Mouse (Mus musculus): ENCODE measurements at regions not wholly inside any gene's neighbourhood (a gene's known extent, or its start where the extent isn't known, plus 50 kb on each side); places are given as distances from the start of the nearest gene placed in this dataset.

GRCm38 (mm10) chr9:13916837-13917236, 89.3 kb downstream of the Fam76b start:
- no peak overlapping the region for H3K27ac ChIP-seq (ENCODE audit: low read depth)
- ATAC-seq, result no peak
- H3K27me3 ChIP-seq (ENCODE audit: insufficient read depth, low read length), result no peaks in the 10 kb centered on the region
- H3K4me1 ChIP-seq (ENCODE audit: insufficient read depth), result no peaks in the 10 kb centered on the region
- H3K9me3 ChIP-seq (ENCODE audit: low read length), result no peaks in the 10 kb centered on the region
- TF ChIP-seq CTCF (IDR thresholded peaks at IDR 0.05; ENCODE audit: low read depth) (no peak), EP300 (IDR thresholded peaks at IDR 0.05; ENCODE audit: low read depth) (no peak)
- DNase-seq, result no peak
- no peak overlapping the region for H3K9ac ChIP-seq (replicated peaks)
- no peaks in the 10 kb centered on the region for H3K36me3 ChIP-seq (replicated peaks; ENCODE audit: insufficient read depth, low read length)
- WGBS (ENCODE audit: insufficient replicate concordance), result 73% methylated on average over 7 of the region's 7 CpGs
- H3K4me3 ChIP-seq (ENCODE audit: low read depth, low read length), result no peak overlapping the region
- H3K4me2 ChIP-seq (ENCODE audit: low read depth, low read length), result no peak overlapping the region

DNA sequence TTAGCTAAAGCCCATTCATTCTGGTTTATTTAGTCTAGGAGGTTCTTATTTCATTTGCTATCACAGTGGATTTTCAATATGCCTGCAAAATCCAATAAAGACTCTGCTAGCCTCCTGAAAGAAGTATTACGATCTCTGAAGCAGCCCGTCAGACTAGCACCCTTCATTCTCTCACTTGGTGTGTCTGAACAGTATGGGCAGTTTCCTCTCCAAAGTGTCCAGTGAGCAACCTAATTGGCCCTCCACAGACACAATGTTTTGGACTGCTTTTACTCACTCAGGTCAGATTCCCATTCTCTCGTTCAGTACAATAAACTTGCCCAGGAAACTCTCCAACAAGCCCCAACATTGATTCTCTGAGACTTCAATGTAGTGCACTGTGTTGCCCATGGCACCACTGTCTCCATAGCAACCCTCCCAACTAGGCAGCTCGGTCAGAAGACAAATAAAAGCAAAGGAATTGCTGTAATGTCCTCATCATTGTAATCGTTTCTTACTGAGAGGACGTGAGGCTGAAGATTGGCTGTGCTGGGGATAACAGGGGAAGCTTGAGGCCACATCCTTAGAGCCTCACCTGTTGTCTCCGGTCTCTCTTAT, 91.2 kb downstream of the Fam76b start:
- DNase-seq (no peak), ATAC-seq (no peak)
- H3K9me3 ChIP-seq (ENCODE audit: low read length), result no peaks in the 10 kb centered on the region
- H3K36me3 ChIP-seq (replicated peaks; ENCODE audit: insufficient read depth, low read length), result no peaks in the 10 kb centered on the region
- no peak overlapping the region for H3K9ac ChIP-seq (replicated peaks)
- H3K4me2 ChIP-seq (ENCODE audit: low read depth, low read length), result no peak overlapping the region
- no peak overlapping the region for H3K27ac ChIP-seq (ENCODE audit: low read depth)
- no peak overlapping the region for H3K4me3 ChIP-seq (ENCODE audit: low read depth, low read length)
- no peak for TF ChIP-seq EP300 (IDR thresholded peaks at IDR 0.05; ENCODE audit: low read depth)
- TF ChIP-seq CTCF (IDR thresholded peaks at IDR 0.05; ENCODE audit: low read depth), result no peak
- no peaks in the 10 kb centered on the region for H3K4me1 ChIP-seq (ENCODE audit: insufficient read depth)
- WGBS (ENCODE audit: insufficient replicate concordance), result 52% methylated on average over 7 of the region's 7 CpGs
- no peaks in the 10 kb centered on the region for H3K27me3 ChIP-seq (ENCODE audit: insufficient read depth, low read length)

- H3K9me3 ChIP-seq (ENCODE audit: low read length), result no peaks in the 10 kb centered on the region
- WGBS (ENCODE audit: insufficient replicate concordance), result 74% methylated on average over 9 of the region's 9 CpGs
- no peak overlapping the region for H3K9ac ChIP-seq (replicated peaks)
- H3K27me3 ChIP-seq (ENCODE audit: insufficient read depth, low read length), result no peaks in the 10 kb centered on the region
- H3K27ac ChIP-seq (ENCODE audit: low read depth), result no peak overlapping the region
- no peak overlapping the region for H3K4me3 ChIP-seq (ENCODE audit: low read depth, low read length)
- DNase-seq (no peak), ATAC-seq (no peak)
- no peaks in the 10 kb centered on the region for H3K36me3 ChIP-seq (replicated peaks; ENCODE audit: insufficient read depth, low read length)
- no peak overlapping the region for H3K4me2 ChIP-seq (ENCODE audit: low read depth, low read length)
- TF ChIP-seq EP300 (IDR thresholded peaks at IDR 0.05; ENCODE audit: low read depth) (no peak), CTCF (IDR thresholded peaks at IDR 0.05; ENCODE audit: low read depth) (no peak)
- no peaks in the 10 kb centered on the region for H3K4me1 ChIP-seq (ENCODE audit: insufficient read depth)
Observed at GRCm38 (mm10) chr9:13919739-13920410, 92.4 kb downstream of the Fam76b start.

DNA sequence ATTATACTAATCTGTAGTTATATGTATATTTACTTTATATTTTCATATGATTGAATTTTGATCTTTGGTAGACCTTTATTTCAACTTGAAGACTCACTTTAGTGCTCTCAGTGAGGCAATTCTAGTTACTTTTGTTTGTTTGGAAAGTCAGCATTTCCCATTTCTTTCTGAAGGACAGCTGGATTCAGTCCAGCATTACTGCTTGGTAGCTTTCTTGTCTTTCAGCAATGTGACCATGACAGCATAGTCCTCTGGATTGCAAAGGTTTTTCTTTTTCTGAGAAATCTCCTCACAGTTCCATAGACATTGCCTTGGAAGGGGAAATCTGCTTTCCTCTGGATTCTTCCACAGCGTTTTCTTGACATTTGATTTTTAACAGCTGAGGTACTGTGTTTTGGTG, 93.1 kb downstream of the Fam76b start:
- no peaks in the 10 kb centered on the region for H3K4me1 ChIP-seq (ENCODE audit: insufficient read depth)
- no peak overlapping the region for H3K4me2 ChIP-seq (ENCODE audit: low read depth, low read length)
- no peak for TF ChIP-seq CTCF (IDR thresholded peaks at IDR 0.05; ENCODE audit: low read depth)
- TF ChIP-seq EP300 (IDR thresholded peaks at IDR 0.05; ENCODE audit: low read depth), result no peak
- no peak for ATAC-seq
- WGBS (ENCODE audit: insufficient replicate concordance), result 67% methylated on average over 1 of the region's 1 CpGs
- H3K9ac ChIP-seq (replicated peaks), result no peak overlapping the region
- H3K27me3 ChIP-seq (ENCODE audit: insufficient read depth, low read length), result no peaks in the 10 kb centered on the region
- no peaks in the 10 kb centered on the region for H3K9me3 ChIP-seq (ENCODE audit: low read length)
- H3K4me3 ChIP-seq (ENCODE audit: low read depth, low read length), result no peak overlapping the region
- no peak overlapping the region for H3K27ac ChIP-seq (ENCODE audit: low read depth)
- no peaks in the 10 kb centered on the region for H3K36me3 ChIP-seq (replicated peaks; ENCODE audit: insufficient read depth, low read length)
- DNase-seq, result no peak

- Histone ChIP-seq H3K9ac (replicated peaks) (no peak overlapping the region), H3K9me3 (ENCODE audit: low read length) (no peaks in the 10 kb centered on the region), H3K27ac (ENCODE audit: low read depth) (no peak overlapping the region), H3K36me3 (replicated peaks; ENCODE audit: insufficient read depth, low read length) (no peaks in the 10 kb centered on the region), H3K4me2 (ENCODE audit: low read depth, low read length) (no peak overlapping the region), H3K4me3 (ENCODE audit: low read depth, low read length) (no peak overlapping the region), H3K27me3 (ENCODE audit: insufficient read depth, low read length) (no peaks in the 10 kb centered on the region; the same call in 1 of the 2 replicates), H3K4me1 (ENCODE audit: insufficient read depth) (no peaks in the 10 kb centered on the region)
- WGBS (ENCODE audit: insufficient replicate concordance), result 36% methylated on average over 6 of the region's 6 CpGs
- ATAC-seq, result no peak
- TF ChIP-seq EP300 (IDR thresholded peaks at IDR 0.05; ENCODE audit: low read depth) (no peak), CTCF (IDR thresholded peaks at IDR 0.05; ENCODE audit: low read depth) (no peak)
- DNase-seq, result no peak
Observed at GRCm38 (mm10) chr9:13932001-13932508, 104.5 kb downstream of the Fam76b start.

DNA sequence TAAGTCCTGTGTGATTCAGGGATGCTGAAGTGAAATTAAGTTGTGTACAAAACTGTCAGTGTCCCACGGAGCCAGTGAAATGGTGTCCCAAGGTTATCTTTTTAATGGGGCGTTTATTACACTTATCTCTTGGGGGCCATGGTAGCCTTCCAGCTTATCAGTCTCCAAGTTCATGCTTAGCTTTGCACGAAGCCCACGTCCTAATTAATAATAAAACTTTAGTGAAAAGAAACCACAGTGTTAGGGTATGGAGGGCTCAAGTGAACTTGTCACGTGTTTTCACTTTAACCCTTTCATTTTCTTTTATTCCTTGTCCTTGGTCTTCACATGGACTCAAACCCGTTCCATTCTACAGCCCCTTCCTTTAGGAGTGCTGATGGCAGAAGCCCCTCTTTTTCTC, 105.9 kb downstream of the Fam76b start:
- no peak overlapping the region for H3K4me3 ChIP-seq (ENCODE audit: low read depth, low read length)
- H3K27ac ChIP-seq (ENCODE audit: low read depth), result no peak overlapping the region
- no peak overlapping the region for H3K4me2 ChIP-seq (ENCODE audit: low read depth, low read length)
- H3K27me3 ChIP-seq (ENCODE audit: insufficient read depth, low read length), result no peaks in the 10 kb centered on the region; the same call in 1 of the 2 replicates
- 45% methylated on average over 6 of the region's 6 CpGs for WGBS (ENCODE audit: insufficient replicate concordance)
- DNase-seq, result no peak
- H3K4me1 ChIP-seq (ENCODE audit: insufficient read depth), result no peaks in the 10 kb centered on the region
- no peaks in the 10 kb centered on the region for H3K9me3 ChIP-seq (ENCODE audit: low read length)
- no peak overlapping the region for H3K9ac ChIP-seq (replicated peaks)
- no peak for ATAC-seq
- H3K36me3 ChIP-seq (replicated peaks; ENCODE audit: insufficient read depth, low read length), result no peaks in the 10 kb centered on the region
- TF ChIP-seq CTCF (IDR thresholded peaks at IDR 0.05; ENCODE audit: low read depth), result no peak
- TF ChIP-seq EP300 (IDR thresholded peaks at IDR 0.05; ENCODE audit: low read depth), result no peak
